9 mouse cellular contexts compared by ENCODE assay signal in genomic region chr11:119548741-119549370, GRCm38 (mm10). TPM values are rescaled to one million over a fixed set of nuclear protein-coding genes. Genes with fewer than 3 reads are reported as not detected.
A peak's percentile ranks its signal among the peaks of the same experiment; 100 is the strongest.
DNase-seq lines count a peak whose midpoint lies in the region; ATAC-seq lines count a peak whose summit lies in the region.
"Had no signal": no experiment of that assay in that cellular context is flagged by ENCODE, and none has a peak within 500 bp of the region (broad histone marks: within the 10 kb centered on the region; RNA-seq: fewer than 3 reads in every experiment).

No protein-coding gene starts in this region.

- peak overlapping the region; percentile 82 for H3K4me3 ChIP-seq in megakaryocyte, embryonic 14.5 days (replicated peaks)
- peak overlapping the region; percentile 66 for H3K4me3 ChIP-seq in hindbrain, embryonic 11.5 days (ENCODE audit: low read depth, low read length)
- H3K4me3 ChIP-seq in midbrain, embryonic 14.5 days (replicated peaks; ENCODE audit: low read depth, low read length), result peak overlapping the region; percentile 67

- peak overlapping the region; percentile 42; the same call in 1 of the 2 replicates for H3K27ac ChIP-seq in hindbrain, embryonic 11.5 days (ENCODE audit: low read depth, low read length)
- peak overlapping the region; percentile 32; the same call in 1 of the 2 replicates for H3K27ac ChIP-seq in midbrain, embryonic 14.5 days (replicated peaks; ENCODE audit: low read depth, low read length)

- peak overlapping the region; percentile 56 for H3K9ac ChIP-seq in hindbrain, embryonic 11.5 days (ENCODE audit: low read depth, low read length)
- H3K9ac ChIP-seq in midbrain, embryonic 14.5 days (replicated peaks; ENCODE audit: low read length), result peak overlapping the region; percentile 72

- under 1% methylated on average over 37 of the region's 37 CpGs for WGBS in hindbrain, embryonic 11.5 days
- WGBS in midbrain, embryonic 14.5 days, result 1% methylated on average over 37 of the region's 37 CpGs

- H3K4me1 ChIP-seq in megakaryocyte, embryonic 14.5 days, result peaks cover 81% of the 10 kb centered on the region
- H3K4me1 ChIP-seq in hindbrain, embryonic 11.5 days (replicated peaks; ENCODE audit: control insufficient read depth, insufficient read depth, low read length), result peaks cover 33% of the 10 kb centered on the region
- H3K4me1 ChIP-seq in midbrain, embryonic 14.5 days (ENCODE audit: control insufficient read depth, insufficient read depth, low read length), result peaks cover 39% of the 10 kb centered on the region

- peak overlapping the region; percentile 98 for H3K4me2 ChIP-seq in hindbrain, embryonic 11.5 days (replicated peaks; ENCODE audit: low read depth, low read length)
- H3K4me2 ChIP-seq in midbrain, embryonic 14.5 days (ENCODE audit: low read length), result peak overlapping the region; percentile 98

- no peaks in the 10 kb centered on the region for H3K36me3 ChIP-seq in megakaryocyte, embryonic 14.5 days (replicated peaks; ENCODE audit: low read length)
- no peaks in the 10 kb centered on the region for H3K36me3 ChIP-seq in hindbrain, embryonic 11.5 days (ENCODE audit: control insufficient read depth, insufficient read depth, low read length)
- no peaks in the 10 kb centered on the region for H3K36me3 ChIP-seq in midbrain, embryonic 14.5 days (ENCODE audit: control insufficient read depth, insufficient read depth, low read length)

- H3K9me3 ChIP-seq in megakaryocyte, embryonic 14.5 days, result no peaks in the 10 kb centered on the region
- H3K9me3 ChIP-seq in hindbrain, embryonic 11.5 days (ENCODE audit: control insufficient read depth, low read length), result no peaks in the 10 kb centered on the region
- no peaks in the 10 kb centered on the region for H3K9me3 ChIP-seq in midbrain, embryonic 14.5 days (ENCODE audit: control insufficient read depth, low read length)

- peaks cover 95% of the 10 kb centered on the region for H3K27me3 ChIP-seq in megakaryocyte, embryonic 14.5 days (replicated peaks)
- peaks cover 70% of the 10 kb centered on the region for H3K27me3 ChIP-seq in hindbrain, embryonic 11.5 days (ENCODE audit: control insufficient read depth, insufficient read depth, low read length)
- H3K27me3 ChIP-seq in midbrain, embryonic 14.5 days (ENCODE audit: control insufficient read depth, insufficient read depth, low read length), result peaks cover 35% of the 10 kb centered on the region

- peak; percentile 47 for DNase-seq in cerebellum, adult 11 months
- no peak for DNase-seq in cerebellum, adult 8-10 months
- peak; percentile 61 for DNase-seq in hindbrain, embryonic 11.5 days (ENCODE audit: low spot score)
- DNase-seq in midbrain, embryonic 14.5 days, result peak; percentile 70
- no peak for DNase-seq in ovary, adult 18-20 months (ENCODE audit: low spot score)
- no peak for DNase-seq in c-Kit-positive CD71-positive TER-119-positive erythroid progenitor cells, embryonic 14.5 days (ENCODE audit: low spot score)

- no peak for ATAC-seq in megakaryocyte, adult 5-6 weeks (ENCODE audit: poor library complexity, severe bottlenecking)
- ATAC-seq in hindbrain, embryonic 11.5 days (ENCODE audit: low FRiP score), result no peak
- no peak for ATAC-seq in midbrain, embryonic 14.5 days (ENCODE audit: low FRiP score, low TSS enrichment)

RNA-seq across cellular contexts. Expression of gene Nptx1, which starts 1.3 kb away (rescaled TPM):
- 0.62 TPM in 1 of 2 replicates, not detected in the other for polyA plus RNA-seq in megakaryocyte, embryonic 14.5 days (2012; ENCODE audit: insufficient read depth, low replicate concordance)
- not detected in 2 replicates for total RNA-seq in megakaryocyte, adult 5-6 weeks (2015)
- not detected in 2 replicates for total RNA-seq in megakaryocyte, adult 5-6 weeks (2017)
- 8.7 and 11.2 TPM in 2 replicates for polyA plus RNA-seq in hindbrain, embryonic 11.5 days (2014; fragmentation: Nextera tagmentation; extraction: Ambion mirVana)
- 10.1 and 11.3 TPM in 2 replicates for polyA plus RNA-seq in midbrain, embryonic 14.5 days (2014; fragmentation: Nextera tagmentation; extraction: Ambion mirVana)
- total RNA-seq: neutrophil, adult 5-6 weeks had no signal

RNA-seq across cellular contexts. Expression of gene Rptor, which starts 53.8 kb away (rescaled TPM):
- polyA plus RNA-seq in megakaryocyte, embryonic 14.5 days (2012; ENCODE audit: insufficient read depth, low replicate concordance), result 5.4 and 20.2 TPM in 2 replicates
- total RNA-seq in megakaryocyte, adult 5-6 weeks (2015), result 9.6 and 11.8 TPM in 2 replicates
- 7.1 and 17.9 TPM in 2 replicates for total RNA-seq in megakaryocyte, adult 5-6 weeks (2017)
- polyA plus RNA-seq in hindbrain, embryonic 11.5 days (2014; fragmentation: Nextera tagmentation; extraction: Ambion mirVana), result 10.4 and 12.4 TPM in 2 replicates
- polyA plus RNA-seq in midbrain, embryonic 14.5 days (2014; fragmentation: Nextera tagmentation; extraction: Ambion mirVana), result 10.8 and 12.4 TPM in 2 replicates

RNA-seq across cellular contexts. Expression of gene Endov, which starts 57.7 kb away (rescaled TPM):
- polyA plus RNA-seq in megakaryocyte, embryonic 14.5 days (2012; ENCODE audit: insufficient read depth, low replicate concordance), result 8.7 and 10.0 TPM in 2 replicates
- 4.5 and 4.7 TPM in 2 replicates for total RNA-seq in megakaryocyte, adult 5-6 weeks (2015)
- 5.3 and 5.6 TPM in 2 replicates for total RNA-seq in megakaryocyte, adult 5-6 weeks (2017)
- 13.6 and 14.8 TPM in 2 replicates for polyA plus RNA-seq in hindbrain, embryonic 11.5 days (2014; fragmentation: Nextera tagmentation; extraction: Ambion mirVana)
- 21.2 and 23.0 TPM in 2 replicates for polyA plus RNA-seq in midbrain, embryonic 14.5 days (2014; fragmentation: Nextera tagmentation; extraction: Ambion mirVana)

Comparison
In these comparisons a context has a peak if more than half of its experiments do, and no peak if none do; other contexts are left out.
1. DNase-seq: peak in cerebellum, adult 11 months (single experiment), hindbrain, embryonic 11.5 days (single experiment) and midbrain, embryonic 14.5 days (single experiment); none in cerebellum, adult 8-10 months (single experiment), ovary, adult 18-20 months (single experiment) and c-Kit-positive CD71-positive TER-119-positive erythroid progenitor cells, embryonic 14.5 days (single experiment).
2. Peak in every context shown above with its lines, with median percentiles within 50 percentile points of each other: H3K4me3 ChIP-seq.